20 mouse cellular contexts compared by ENCODE assay signal in the genomic region with DNA sequence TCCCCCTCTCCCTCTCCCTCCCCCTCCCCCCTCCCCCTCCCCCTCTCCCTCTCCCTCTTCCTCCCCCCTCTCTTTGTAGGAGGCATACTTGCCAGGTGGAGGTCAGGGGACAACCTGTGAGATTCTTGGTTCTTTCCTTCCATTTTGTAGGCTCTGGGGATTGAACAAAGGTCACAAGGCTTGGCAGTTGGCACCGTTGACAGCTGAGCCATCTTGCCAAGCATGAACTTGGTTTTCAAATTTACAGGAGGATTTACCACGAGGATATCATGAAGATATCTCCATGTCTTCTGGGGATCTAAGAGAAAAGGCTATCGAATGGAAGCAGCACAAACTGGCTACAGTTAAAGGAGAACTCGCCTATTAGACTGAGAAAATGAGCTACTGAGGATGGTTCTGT.
DNase-seq lines count a peak whose midpoint lies in the region; ATAC-seq and TF ChIP-seq lines count a peak whose summit lies in the region.
"Had no signal": no experiment of that assay in that cellular context is flagged by ENCODE, and none has a peak within 500 bp of the region (broad histone marks: within the 10 kb centered on the region; RNA-seq: fewer than 3 reads in every experiment).

No protein-coding gene starts in this region.

- intact Hi-C loops in gastrocnemius, postnatal 36 days (cut with DNase I): no loop called here

- no peaks in the 10 kb centered on the region for H3K27me3 ChIP-seq in intestine, embryonic 16.5 days (replicated peaks; ENCODE audit: control insufficient read depth, insufficient read depth, low read length)
- no peaks in the 10 kb centered on the region for H3K27me3 ChIP-seq in kidney, postnatal 0 days (ENCODE audit: insufficient read depth, low read length)
- 0 out of 2 replicates have a peak, but pooled peaks cover 4% of the 10 kb centered on the region for H3K27me3 ChIP-seq in forebrain, embryonic 12.5 days
- H3K27me3 ChIP-seq: embryonic facial prominence, embryonic 12.5 days; liver, embryonic 13.5 days; lung, embryonic 15.5 days; neural tube, embryonic 15.5 days had no signal

- no peaks in the 10 kb centered on the region for H3K9me3 ChIP-seq in intestine, embryonic 16.5 days (ENCODE audit: control insufficient read depth, low read length)
- H3K9me3 ChIP-seq in kidney, postnatal 0 days (replicated peaks; ENCODE audit: low read length): no peaks in the 10 kb centered on the region
- no peaks in the 10 kb centered on the region for H3K9me3 ChIP-seq in forebrain, embryonic 12.5 days
- H3K9me3 ChIP-seq: embryonic facial prominence, embryonic 12.5 days; liver, embryonic 13.5 days; lung, embryonic 15.5 days; neural tube, embryonic 15.5 days had no signal

- H3K4me2 ChIP-seq in intestine, embryonic 16.5 days (ENCODE audit: low read depth, low read length): no peak overlapping the region
- H3K4me2 ChIP-seq in kidney, postnatal 0 days (ENCODE audit: low read length): no peak overlapping the region
- no peak overlapping the region for H3K4me2 ChIP-seq in forebrain, embryonic 12.5 days
- H3K4me2 ChIP-seq: embryonic facial prominence, embryonic 12.5 days; liver, embryonic 13.5 days; lung, embryonic 15.5 days; neural tube, embryonic 15.5 days had no signal

- H3K4me3 ChIP-seq in intestine, embryonic 16.5 days (ENCODE audit: low read length): no peak overlapping the region
- H3K4me3 ChIP-seq in kidney, postnatal 0 days (replicated peaks; ENCODE audit: low read depth, low read length): no peak overlapping the region
- no peak overlapping the region for H3K4me3 ChIP-seq in forebrain, embryonic 12.5 days (replicated peaks)
- H3K4me3 ChIP-seq: embryonic facial prominence, embryonic 12.5 days; erythroblast, embryonic 14.5 days; liver, embryonic 13.5 days; lung, embryonic 15.5 days; neural tube, embryonic 15.5 days had no signal

- H3K36me3 ChIP-seq in intestine, embryonic 16.5 days (ENCODE audit: control insufficient read depth, insufficient read depth, low read length): no peaks in the 10 kb centered on the region
- H3K36me3 ChIP-seq in kidney, postnatal 0 days (ENCODE audit: insufficient read depth, low read length): no peaks in the 10 kb centered on the region
- H3K36me3 ChIP-seq in forebrain, embryonic 12.5 days (replicated peaks): no peaks in the 10 kb centered on the region
- H3K36me3 ChIP-seq: embryonic facial prominence, embryonic 12.5 days; liver, embryonic 13.5 days; lung, embryonic 15.5 days; neural tube, embryonic 15.5 days had no signal

- no peak for TF ChIP-seq CTCF in kidney, postnatal 0 days (IDR thresholded peaks at IDR 0.05; ENCODE audit: low read depth)

- no peak overlapping the region for H3K9ac ChIP-seq in intestine, embryonic 16.5 days (ENCODE audit: low read depth, low read length)
- H3K9ac ChIP-seq in kidney, postnatal 0 days (ENCODE audit: low read depth, low read length): no peak overlapping the region
- H3K9ac ChIP-seq in forebrain, embryonic 12.5 days: no peak overlapping the region
- H3K9ac ChIP-seq: embryonic facial prominence, embryonic 12.5 days; liver, embryonic 13.5 days; lung, embryonic 15.5 days; neural tube, embryonic 15.5 days had no signal

- peaks cover 32% of the 10 kb centered on the region; the same call in 1 of the 2 replicates for H3K4me1 ChIP-seq in intestine, embryonic 16.5 days (ENCODE audit: control insufficient read depth, insufficient read depth, low read length)
- peaks cover 10% of the 10 kb centered on the region for H3K4me1 ChIP-seq in kidney, postnatal 0 days (replicated peaks; ENCODE audit: insufficient read depth, low read length)
- peaks cover 29% of the 10 kb centered on the region for H3K4me1 ChIP-seq in forebrain, embryonic 12.5 days

- ATAC-seq in intestine, embryonic 16.5 days: peak; percentile 19; the same call in 1 of the 2 replicates
- no peak for ATAC-seq in kidney, postnatal 0 days (replicated peaks; ENCODE audit: low FRiP score, low read depth)
- ATAC-seq in forebrain, embryonic 12.5 days (ENCODE audit: low FRiP score): no peak
- ATAC-seq: forebrain, embryonic 14.5 days; midbrain, embryonic 16.5 days had no signal

- WGBS in intestine, embryonic 16.5 days: 55% methylated on average over 4 of the region's 4 CpGs
- WGBS in kidney, postnatal 0 days: 66% methylated on average over 4 of the region's 4 CpGs
- WGBS in forebrain, embryonic 12.5 days: 79% methylated on average over 4 of the region's 4 CpGs

- DNase-seq in kidney, adult 18-20 months: peak; percentile 23
- no peak for DNase-seq in kidney, postnatal 10 days
- DNase-seq in adipocyte (ENCODE audit: low spot score): peak; percentile 21
- DNase-seq in kidney, postnatal 0 days (ENCODE audit: low spot score): no peak
- no peak for DNase-seq in gastrocnemius, postnatal 36 days
- no peak for DNase-seq in embryo, embryonic 11 days
- DNase-seq: adrenal gland, adult 8-10 months; cerebellum, adult 9-10 months; gastrocnemius, postnatal 10 days; liver, embryonic 13.5 days; right cerebral cortex, postnatal 25 days; thymus, postnatal 4 days had no signal

- H3K27ac ChIP-seq in intestine, embryonic 16.5 days (ENCODE audit: low read length): peak overlapping the region; percentile 76
- H3K27ac ChIP-seq in kidney, postnatal 0 days: peak overlapping the region; percentile 36; the same call in 1 of the 2 replicates
- no peak overlapping the region for H3K27ac ChIP-seq in forebrain, embryonic 12.5 days
- H3K27ac ChIP-seq: embryonic facial prominence, embryonic 12.5 days; liver, embryonic 13.5 days; neural tube, embryonic 15.5 days had no signal

Comparison
In these comparisons a context has a peak if more than half of its experiments do, and no peak if none do; other contexts are left out.
1. DNase-seq: peak in kidney, adult 18-20 months (single experiment) and adipocyte (single experiment); none in kidney, postnatal 10 days (single experiment), kidney, postnatal 0 days (single experiment), gastrocnemius, postnatal 36 days (0 of 2) and embryo, embryonic 11 days (single experiment).